Mouse (Mus musculus): ENCODE data around the gene Hs1bp3.

The Hs1bp3 gene

DNA sequence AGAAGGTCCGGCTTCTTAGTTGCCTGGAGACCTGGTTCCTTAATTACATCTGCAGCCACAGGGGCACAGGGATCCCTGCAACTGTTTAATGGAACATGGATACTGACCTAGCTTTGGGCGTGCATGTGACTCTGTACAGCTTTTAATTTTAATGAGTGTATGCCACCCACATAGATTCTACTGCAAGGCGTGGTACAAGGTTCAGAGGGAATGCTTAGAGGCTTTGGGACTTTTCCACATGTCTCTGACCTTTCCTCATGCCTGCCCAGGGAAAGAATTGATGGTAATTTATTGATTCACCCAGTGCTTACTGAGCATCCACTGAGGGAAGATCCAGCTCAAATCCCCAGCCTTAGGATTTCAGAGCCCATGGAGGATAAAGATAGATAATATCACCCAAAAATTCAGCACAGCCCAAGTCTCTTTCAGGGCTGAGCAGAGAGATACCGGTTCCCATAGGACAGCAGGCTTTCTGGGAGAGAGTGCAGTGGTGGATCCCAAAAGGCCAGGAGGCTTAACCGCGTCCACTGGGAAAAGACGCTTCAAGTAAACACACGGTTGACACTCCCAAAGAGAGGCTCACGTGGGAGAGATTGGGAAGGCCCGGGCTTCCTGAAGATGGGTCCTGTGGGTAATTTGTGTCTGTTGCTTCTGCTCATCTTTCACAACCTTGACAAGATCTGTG, 23.5 kb downstream of the Hs1bp3 start:
- no peak for DNase-seq

DNA sequence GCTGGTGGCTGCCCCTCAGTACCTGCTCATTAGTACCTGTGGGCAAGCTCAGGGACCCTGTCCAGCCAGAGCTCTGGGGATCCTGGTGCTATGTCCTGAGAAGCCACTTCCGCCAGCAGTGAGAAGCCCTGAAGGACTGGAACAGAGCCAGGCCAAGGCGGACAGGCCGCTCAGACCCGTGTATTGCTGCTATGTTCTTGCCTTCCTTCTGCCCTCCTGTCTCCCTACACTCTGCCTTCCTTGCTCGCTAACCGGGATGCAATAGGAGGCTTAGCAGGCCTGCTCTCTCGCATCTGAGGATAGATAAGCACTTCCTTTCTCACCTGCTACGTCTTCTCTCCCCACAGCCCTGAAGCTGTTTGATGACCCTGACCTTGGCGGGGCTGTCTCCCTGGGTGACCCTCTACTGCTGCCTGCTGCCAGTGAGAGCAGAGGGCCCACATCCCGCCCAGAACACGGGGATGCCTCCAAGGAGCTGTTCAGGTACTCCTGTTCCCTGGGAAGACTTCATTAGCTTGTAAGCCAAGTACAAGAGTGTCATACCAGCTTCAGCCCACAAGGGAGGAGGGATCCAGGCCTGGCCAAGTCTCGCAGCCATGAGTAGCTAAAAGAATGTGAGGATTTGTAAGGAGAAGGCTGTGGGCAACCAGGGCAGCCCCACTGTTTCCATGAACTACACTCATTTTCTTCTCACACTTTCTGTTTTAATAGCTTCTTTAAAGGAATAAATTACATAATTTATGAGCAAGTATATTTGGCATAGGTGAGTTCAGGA, 24.2 kb downstream of the Hs1bp3 start:
- no peak for DNase-seq

DNA sequence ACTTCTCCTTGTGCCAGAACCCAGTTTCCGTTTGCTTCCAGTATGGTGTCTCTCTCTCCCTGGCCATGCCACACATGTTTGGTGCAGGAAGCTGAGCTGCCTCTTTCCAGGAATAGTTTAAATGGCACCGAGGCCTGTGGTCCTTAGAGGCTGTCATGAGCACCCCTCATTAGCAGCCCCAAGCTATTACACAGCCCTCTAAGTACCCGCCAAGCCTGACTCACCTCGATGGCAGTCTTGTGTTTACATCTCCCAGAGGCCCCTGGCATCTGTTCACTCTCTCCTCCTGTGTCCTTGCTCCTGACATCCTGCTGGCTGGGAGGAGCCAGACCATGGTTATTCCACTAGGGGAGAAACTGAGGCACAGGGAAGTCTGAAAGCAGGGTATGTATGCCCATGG, 25.3 kb downstream of the Hs1bp3 start:
- DNase-seq = no peak

DNA sequence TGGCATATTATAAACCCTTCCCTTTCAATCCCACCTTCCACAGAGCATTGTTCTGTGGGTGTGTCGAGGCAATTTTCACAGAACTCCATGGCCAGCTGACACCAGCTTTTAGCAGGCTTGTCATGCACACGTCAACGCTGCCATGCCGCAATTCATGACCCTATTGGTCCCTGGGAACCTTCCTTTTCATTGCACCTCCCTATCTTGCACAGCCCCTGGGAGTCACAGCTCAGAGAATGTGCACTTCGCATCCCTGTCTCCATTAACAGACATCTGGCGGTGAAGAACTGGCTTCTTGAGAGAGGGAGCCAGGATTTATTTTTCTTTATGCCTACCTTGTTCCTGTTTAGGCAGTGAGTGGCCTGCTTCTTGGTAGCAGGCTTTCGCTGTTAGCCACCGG, 25.7 kb downstream of the Hs1bp3 start:
- DNase-seq = no peak

DNA sequence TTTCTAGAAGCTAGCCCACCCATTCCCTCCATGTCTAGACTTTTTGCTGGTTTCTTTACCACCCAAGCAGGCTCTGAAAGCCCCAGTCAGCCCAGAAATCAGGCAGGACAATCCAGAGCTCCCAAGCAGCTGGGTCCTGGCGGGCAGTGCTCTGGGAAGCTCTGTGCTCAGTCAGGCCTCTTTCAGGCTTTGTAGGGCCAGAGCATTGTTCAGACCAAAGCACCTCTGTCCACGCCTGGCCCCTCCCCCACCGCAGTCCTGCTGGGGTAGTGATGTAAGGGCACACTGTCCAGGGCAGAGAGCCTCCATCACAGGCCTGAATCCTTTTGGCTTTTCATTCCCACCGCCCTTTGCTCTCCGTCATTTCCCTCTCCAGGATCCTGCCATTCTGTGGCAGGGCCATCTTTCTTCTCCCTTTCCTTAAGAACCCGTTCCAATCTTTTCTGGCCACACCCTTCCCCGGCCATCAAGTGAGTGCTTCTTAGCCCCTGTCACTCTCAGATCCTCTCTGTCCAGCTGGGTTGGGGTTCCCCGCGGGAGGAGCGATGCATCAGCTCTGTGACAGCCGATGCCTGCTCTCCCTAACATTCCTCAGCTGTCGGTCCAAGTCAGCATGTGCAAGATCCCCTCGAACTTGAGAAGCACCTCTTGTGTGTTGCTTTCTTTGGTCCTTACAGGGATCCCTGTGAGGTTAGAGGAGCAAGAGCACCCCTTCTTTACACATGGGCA, 26.5 kb downstream of the Hs1bp3 start:
- no peak for DNase-seq

DNA sequence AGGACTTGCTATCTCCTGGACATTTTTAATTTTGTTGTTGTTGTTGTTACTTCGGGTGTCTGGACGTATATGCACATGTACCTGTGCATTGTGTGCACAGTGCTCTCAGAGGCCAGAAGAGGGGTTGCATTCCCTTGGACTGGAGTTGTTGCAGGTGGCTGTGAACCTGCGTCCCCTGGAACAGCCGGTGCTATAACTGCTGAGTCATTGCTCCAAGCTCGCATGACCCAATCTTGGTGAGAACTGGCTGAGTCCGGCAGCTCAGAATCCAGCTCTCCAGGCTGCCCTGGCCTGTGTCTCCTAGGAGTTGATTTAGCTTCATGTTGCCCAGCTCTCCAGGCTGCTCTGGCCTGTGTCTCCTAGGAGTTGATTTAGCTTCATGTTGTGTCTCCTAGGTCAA, 27.8 kb downstream of the Hs1bp3 start:
- DNase-seq = no peak

DNA sequence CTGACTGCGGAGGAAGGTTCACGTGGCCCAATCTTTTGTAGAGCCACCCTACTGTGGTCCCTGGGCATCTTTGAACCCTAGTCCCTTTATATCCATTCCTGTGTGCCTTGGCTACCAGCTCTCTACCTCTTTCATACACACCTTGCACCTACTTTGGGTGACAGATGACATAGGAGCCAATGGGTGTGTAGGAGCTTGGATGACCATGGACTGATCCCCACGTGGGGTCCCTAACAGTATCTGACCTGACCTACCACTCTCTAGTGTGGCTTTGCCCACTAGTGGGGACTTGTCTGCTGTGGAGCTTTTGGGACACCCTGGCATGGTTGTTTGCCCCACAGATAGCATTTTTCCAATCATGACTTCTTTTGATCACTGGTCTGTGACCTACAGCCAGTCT, 30.1 kb downstream of the Hs1bp3 start:
- no peak for DNase-seq

DNA sequence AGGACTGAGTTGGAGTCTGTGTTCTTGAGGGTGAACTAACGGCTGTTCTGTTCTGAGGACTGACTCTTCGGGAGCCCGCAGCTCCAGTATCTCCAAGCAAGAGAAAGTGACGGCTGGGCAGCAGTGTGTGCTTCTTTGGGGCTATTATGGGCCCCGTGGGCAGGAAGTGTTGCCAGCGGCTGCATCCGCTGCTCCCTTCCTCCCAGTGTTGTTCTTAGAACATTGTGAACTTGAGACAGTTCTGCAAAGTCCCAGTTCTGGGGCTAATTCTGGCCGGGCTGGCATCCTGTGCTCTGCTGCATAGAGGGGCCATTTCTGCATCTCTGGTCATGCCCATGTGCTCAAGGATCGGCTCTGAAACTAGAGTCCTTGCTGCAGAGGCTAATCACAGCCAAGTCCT, 31.7 kb downstream of the Hs1bp3 start:
- DNase-seq = no peak

DNA sequence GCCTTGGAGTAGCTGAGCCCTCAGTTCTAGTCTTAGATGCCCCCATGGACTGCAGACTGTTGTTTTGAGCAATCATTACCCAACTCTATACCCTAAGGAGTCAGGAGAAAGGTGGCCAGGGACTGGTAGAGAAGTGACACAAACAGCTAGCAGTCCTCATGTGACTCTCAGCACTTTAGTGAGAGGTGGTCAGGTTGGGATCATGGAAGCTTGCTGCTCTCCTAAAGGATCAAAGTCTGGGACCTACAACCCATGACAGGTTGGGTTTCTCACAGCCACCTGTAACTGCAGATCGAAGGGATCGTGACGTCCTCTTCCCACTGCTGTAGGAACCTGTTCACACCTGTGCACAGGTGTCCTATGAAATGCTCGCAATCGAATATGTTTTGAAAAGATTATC, 32.3 kb downstream of the Hs1bp3 start:
- DNase-seq = no peak

DNA sequence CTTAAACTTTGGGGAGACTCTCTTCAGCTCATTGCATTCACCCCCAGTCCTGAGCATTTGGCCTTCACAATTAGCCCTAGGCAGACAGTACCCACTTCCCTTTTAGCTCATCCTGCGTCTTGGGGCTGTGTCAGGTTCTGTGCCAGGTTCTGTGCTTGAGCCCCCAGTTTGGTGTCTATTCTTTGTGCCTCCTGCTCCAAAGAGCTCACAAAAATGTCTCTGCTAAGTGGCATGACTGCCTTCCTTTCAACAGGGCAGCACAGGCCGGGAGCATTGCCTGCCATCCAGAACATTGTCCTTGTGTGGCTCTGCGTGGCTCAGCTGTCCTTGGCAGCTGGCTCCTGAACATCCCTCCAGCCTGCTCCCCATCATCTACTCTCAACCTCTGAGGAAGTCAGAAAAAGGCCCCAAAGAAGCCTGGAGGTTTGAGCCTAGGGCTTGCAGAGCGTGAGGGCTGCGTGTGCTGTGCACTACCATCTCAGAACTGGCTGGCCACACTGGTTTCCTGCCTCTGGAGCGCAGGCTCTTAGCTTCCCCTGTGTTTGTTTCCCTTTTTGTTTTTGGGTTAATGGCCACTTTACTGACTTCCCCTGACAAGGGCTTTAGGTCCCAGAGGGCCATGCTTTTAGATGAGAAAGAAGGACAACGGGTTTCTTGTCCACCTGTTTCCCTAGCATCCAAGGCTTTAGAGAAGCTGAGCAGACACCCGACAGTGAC, 34.7 kb downstream of the Hs1bp3 start:
- DNase-seq = no peak

DNA sequence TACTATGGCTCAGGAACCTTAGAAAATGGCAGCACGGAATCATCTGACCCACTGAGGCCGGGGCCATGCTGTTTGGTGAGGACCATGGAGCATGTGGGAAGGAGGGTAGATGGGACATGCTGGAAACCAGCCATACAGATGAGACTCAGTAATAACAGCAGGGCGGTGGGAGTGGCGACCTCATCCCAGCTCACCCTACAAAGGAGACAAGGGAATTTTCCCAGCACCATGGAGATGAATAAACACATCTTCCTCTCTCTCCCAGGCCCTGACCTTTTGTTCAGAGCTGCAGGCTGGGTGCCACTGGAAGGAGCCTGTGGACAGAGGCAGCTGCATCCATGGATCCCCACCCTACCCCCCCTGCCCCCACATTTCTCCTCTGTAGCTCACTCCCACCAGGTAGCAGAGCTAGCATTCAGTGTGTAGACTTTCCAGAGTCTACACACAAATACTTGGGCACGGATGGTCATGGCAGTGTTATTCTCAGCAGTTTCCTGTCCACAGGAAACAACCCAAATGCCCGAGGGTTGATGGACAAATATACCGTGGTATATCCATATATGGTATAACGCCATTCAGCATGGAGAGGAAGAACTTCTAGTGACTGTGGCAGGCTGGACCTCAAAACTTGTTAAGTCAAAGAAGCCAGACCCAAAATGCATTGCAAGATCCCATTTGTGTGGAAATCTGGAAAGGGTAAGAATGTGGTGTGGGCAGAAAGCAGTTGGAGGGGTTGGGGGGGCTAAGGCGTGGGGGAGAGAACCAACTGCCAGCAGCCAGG, 35.7 kb downstream of the Hs1bp3 start:
- no peak for DNase-seq

DNA sequence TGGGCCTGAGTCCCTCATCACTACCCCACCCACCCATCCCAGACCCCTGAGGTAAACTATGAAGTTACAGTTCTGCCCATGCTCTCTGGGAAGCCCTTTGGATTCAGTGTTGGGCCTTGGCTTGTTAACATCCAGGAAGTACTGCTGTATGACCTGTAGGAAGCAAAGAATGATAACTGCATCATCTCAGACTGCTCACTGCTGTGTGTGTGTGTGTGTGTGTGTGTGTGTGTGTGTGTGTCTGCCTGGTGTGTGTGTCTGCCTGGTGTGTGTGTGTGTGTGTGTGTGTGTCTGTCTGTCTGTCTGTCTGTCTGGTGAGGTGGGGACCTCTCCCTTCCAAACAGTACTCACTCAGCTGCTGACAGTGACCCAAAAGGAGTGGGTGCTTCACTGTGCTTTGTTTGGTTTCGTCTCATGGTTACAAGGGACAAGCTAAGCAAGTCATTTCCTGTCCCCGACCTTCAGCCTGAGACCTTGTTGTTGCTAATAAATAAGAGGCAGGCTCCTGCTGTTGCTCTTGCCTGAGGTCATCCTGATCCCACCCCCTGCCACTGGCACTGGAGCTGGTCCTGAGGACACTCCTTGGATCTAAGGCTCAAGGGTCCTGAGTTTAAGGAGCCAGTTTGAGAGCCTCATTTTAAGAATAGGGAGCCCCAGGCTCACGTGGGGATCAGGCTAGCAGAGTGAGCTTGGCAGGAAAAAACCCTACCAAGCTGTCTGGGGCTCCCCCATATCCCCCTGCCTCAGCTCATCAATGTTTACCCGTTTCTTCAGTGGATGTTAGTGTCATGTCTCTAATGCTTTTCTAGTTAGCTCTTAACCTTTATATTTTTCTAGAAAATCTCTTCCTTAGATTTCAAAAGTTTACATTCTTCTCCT, 38.0 kb downstream of the Hs1bp3 start:
- DNase-seq = no peak

DNA sequence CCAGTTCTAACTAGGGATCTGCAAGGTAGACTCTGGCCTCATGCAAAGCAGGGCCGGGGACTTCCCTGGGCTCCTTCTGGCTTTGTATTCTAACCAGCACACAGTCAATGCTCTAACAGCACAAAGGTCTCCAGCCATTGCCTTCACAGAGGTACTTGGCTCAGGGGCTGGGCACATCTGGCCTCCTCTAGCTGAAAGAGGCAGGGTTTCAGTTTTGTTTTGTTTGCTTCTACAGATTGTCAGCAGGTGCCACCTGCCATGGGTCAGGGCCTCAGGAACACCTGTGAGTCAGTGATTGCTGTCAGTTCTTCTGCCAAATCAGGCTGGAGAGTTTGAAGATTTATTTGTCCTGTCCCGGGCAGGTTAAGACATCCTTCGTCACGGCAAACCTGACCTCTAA, 39.8 kb downstream of the Hs1bp3 start:
- DNase-seq = no peak

DNA sequence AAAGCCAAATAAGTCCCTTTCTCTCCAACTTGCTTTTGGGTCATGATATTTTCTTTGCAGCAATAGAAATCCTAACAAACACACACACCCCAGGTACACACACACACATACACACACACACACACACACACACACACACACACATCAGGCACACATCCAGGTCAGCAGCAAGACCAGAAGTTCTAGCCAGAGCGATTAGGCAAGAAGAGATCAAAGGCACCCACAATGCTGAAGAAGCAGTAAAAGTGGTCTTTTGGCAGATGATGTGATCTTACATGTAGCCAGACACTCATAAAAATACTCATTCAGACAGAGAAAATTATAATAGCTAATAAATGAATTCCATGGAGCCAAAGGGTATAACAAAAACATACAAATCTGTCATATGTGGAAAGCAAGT, 41.0 kb downstream of the Hs1bp3 start:
- no peak for DNase-seq

DNA sequence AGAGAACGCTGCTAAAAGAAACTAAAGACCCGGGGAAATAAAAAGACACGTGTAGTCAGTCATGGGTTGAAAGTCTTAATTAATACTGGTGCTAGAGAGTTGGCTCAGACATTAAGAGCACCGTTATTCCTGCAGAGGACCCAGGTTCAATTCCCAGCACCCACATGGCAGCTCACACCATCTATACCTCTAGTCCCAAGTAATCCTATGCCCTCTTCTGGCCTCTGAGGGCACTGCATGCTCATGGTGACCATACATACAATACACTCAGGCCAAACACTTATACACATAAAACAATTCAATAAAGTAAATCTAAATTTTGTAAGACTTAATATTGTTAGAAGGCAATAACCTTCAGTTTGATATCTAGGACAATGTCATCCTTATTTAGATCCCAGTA, 41.8 kb downstream of the Hs1bp3 start:
- no peak for DNase-seq

DNA sequence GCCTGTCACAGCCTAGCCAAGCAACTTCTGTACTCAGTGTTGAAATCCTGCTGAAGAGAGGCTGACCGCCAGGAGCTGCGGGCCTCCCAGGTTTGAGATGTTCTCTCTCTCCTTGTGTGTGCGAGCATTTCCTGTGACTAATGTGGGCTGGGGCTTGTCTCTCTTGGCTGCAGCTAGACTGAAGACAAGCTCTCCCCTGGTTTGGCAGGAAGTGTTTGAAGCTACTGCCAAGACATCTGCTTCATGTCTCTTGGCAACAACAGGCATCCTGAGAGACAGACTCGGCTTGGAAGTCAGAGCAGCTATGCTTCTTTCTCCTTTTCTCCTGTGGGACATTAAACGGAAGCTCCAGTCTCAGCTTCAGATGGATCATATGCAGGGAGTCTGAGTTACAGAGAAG, 44.2 kb downstream of the Hs1bp3 start:
- DNase-seq = peak; percentile 85 to 89

DNA sequence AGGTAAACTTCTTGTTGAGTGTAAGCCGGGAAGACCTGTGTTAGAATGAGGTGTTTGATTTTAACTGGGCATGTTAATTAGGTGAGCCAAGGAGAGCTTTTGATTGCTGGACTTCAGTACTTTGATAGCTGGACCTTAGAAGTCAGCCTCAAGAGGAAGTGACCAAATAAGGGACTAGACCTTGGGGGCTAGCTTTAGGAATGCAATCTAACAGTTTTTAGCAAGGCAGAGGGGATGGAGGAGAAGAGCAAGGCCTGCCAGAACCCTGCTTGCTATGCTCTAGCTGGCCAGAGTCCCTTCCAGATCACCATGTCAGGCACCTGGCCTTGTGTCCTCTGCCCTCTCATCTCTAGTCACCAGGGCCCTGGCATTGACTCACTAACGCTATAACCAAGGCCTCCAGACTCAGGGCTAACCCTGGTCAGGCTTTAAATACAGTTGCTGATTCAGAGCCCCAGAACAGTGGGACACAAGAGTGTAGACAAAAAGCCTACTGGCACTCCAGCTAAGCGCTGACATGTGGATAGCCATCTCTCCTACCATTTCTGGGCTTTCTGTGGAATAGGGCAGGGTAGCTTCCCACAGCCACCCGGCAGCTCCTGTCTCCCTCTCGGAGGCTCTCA, 45.2 kb downstream of the Hs1bp3 start:
- DNase-seq = peak in 1 of 2 experiments; percentile 49

DNA sequence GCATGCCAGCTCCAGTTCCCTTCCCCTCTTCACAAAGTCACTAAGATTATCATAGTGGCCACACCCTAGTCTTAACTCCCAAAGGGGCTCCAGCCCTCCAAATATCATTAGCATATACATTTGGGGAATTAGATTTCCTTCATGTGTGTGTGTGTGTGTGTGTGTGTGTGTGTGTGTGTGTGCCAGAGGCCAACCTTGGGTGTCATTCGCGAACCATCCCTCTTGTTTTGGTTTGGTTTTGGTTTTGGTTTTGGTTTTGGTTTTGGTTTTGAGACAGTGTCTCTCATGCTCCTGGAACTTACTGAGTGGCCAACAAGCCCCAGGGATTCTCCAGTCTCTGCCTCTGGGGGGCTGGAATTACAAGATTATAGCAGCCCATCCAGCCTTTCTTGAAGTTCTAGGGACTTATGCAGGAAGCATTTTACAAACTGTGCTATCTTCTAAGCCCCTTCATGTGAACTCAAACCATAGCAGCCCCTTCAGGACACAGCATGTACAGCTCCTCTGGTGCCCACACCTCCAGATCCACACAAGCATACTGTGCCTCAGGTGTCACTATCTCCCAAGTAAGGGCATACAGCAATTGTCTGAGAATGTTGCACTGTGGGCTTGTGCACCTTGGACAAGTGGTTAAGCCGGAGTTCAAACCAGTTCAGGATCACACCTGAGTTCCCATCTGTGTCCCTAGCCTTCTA, 46.3 kb downstream of the Hs1bp3 start:
- DNase-seq = no peak

DNA sequence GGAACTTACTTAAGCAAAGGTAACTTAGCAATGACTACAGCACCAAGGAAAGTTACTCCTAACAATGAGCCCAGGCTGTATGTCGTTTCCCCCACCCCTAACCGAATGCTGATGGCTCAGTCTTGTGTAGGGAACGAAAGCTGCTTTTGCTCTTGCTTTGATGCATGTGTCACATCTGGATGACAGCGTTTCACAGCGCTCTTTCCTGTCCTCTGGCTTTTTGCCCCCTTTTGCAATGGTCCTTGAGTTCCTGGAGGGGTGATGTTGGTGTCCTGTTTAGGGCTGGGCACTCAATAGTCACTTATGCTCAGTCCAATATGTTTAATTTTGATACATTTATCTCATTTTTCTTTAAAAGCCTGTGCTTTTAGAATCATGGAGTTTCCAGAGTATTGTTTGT, 48.6 kb downstream of the Hs1bp3 start:
- DNase-seq = no peak

DNA sequence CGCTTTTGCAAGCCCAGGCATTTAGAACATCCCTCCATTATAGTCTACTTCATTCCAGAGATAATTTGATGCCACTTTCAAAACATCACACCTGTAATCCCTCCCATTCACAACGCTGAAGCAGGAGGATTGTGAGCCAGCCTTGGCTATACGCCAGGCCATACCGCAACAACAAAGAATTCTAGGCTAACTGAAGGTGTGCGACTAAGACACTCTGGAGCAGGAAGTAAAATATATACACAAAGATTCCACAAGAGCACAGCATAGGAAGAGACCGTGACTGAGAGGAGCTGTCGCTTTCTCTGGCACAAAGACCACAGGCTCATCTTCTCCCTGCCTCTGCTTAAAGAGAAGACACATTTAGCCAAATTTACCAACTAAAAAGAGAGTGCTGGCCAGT, 49.2 kb downstream of the Hs1bp3 start:
- DNase-seq = no peak
